Mouse (Mus musculus) stomach, postnatal 0 days (tissue): Measurements from ENCODE around the gene Ep300.
"Not testable (repeated sequence)": the region's sequence is repeated elsewhere in the genome, so short reads cannot be mapped to it uniquely, and the experiment has no call there.

Experiments used
- CTCF ChIP-seq: IDR thresholded peaks from 2 replicates; pipeline ENCODE4 v1.5.1; 2016; ENCODE audit warnings: antibody characterized with exemption, low read depth, mild to moderate bottlenecking, moderate library complexity
- EP300 ChIP-seq: optimal IDR thresholded peaks from 2 replicates; pipeline ENCODE3; 2016; ENCODE audit warnings: antibody characterized with exemption

- TF ChIP-seq CTCF, EP300: not testable (repeated sequence)
Measured at GRCm38 (mm10) chr15:81598742-81599141, 13.6 kb downstream of the Ep300 start.
